Mouse (Mus musculus): Measurements from ENCODE around the gene Gm21985. TPM values are rescaled to one million over a fixed set of nuclear protein-coding genes. Genes with fewer than 3 reads are reported as not detected.
A peak's percentile ranks its signal among the peaks of the same experiment; 100 is the strongest.

Gm21985 gene
- polyA plus RNA-seq, 1 experiment from 2014 or later = not detected

- Histone ChIP-seq H3K27ac (replicated peaks; ENCODE audit: low read depth, low read length) (no peak overlapping the region), H3K4me3 (ENCODE audit: low read depth, low read length) (peak overlapping the region; percentile 87), H3K9me3 (ENCODE audit: control insufficient read depth, low read length) (no peaks in the 10 kb centered on the region), H3K36me3 (ENCODE audit: control insufficient read depth, insufficient read depth, low read length) (no peaks in the 10 kb centered on the region), H3K9ac (ENCODE audit: low read depth, low read length) (peak overlapping the region; percentile 95), H3K4me2 (ENCODE audit: low read depth, low read length) (peak overlapping the region; percentile 70), H3K4me1 (ENCODE audit: control insufficient read depth, insufficient read depth, low read length) (peaks cover 10% of the 10 kb centered on the region), H3K27me3 (replicated peaks; ENCODE audit: control insufficient read depth, insufficient read depth, low read length) (no peaks in the 10 kb centered on the region)
- no peak for DNase-seq (ENCODE audit: low spot score)
- no peak for ATAC-seq (ENCODE audit: low read depth)
- 36% methylated on average over 8 of the region's 8 CpGs for WGBS
Measured at GRCm38 (mm10) chr2:112380131-112380530, 114.0 kb downstream of the Gm21985 start.

- peak overlapping the region; percentile 70; the same call in 1 of the 2 replicates for H3K4me2 ChIP-seq (ENCODE audit: low read depth, low read length)
- ATAC-seq (ENCODE audit: low read depth) = no peak
- WGBS = 100% methylated on average over 1 of the region's 1 CpGs
Measured at GRCm38 (mm10) chr2:112381219-112381618, 115.1 kb downstream of the Gm21985 start.

GRCm38 (mm10) chr2:112390843-112391242 lies 124.7 kb downstream of the Gm21985 start:
- Histone ChIP-seq H3K4me2 (ENCODE audit: low read depth, low read length) (no peak overlapping the region), H3K4me1 (ENCODE audit: control insufficient read depth, insufficient read depth, low read length) (no peaks in the 10 kb centered on the region), H3K9ac (ENCODE audit: low read depth, low read length) (no peak overlapping the region), H3K36me3 (ENCODE audit: control insufficient read depth, insufficient read depth, low read length) (no peaks in the 10 kb centered on the region), H3K9me3 (ENCODE audit: control insufficient read depth, low read length) (no peaks in the 10 kb centered on the region), H3K4me3 (ENCODE audit: low read depth, low read length) (no peak overlapping the region), H3K27me3 (replicated peaks; ENCODE audit: control insufficient read depth, insufficient read depth, low read length) (no peaks in the 10 kb centered on the region), H3K27ac (replicated peaks; ENCODE audit: low read depth, low read length) (no peak overlapping the region)
- ATAC-seq (ENCODE audit: low read depth) = no peak
- no peak for DNase-seq (ENCODE audit: low spot score)
- 76% methylated on average over 5 of the region's 5 CpGs for WGBS

More at GRCm38 (mm10) chr2:112381219-112381618, 115.1 kb downstream of the Gm21985 start:
- no peaks in the 10 kb centered on the region for H3K27me3 ChIP-seq (replicated peaks; ENCODE audit: control insufficient read depth, insufficient read depth, low read length)
- DNase-seq (ENCODE audit: low spot score) = no peak
- peaks cover 10% of the 10 kb centered on the region for H3K4me1 ChIP-seq (ENCODE audit: control insufficient read depth, insufficient read depth, low read length)
- H3K4me3 ChIP-seq (ENCODE audit: low read depth, low read length) = peak overlapping the region; percentile 87; the same call in 1 of the 2 replicates
- no peaks in the 10 kb centered on the region for H3K9me3 ChIP-seq (ENCODE audit: control insufficient read depth, low read length)
- H3K9ac ChIP-seq (ENCODE audit: low read depth, low read length) = no peak overlapping the region
- H3K36me3 ChIP-seq (ENCODE audit: control insufficient read depth, insufficient read depth, low read length) = no peaks in the 10 kb centered on the region
- no peak overlapping the region for H3K27ac ChIP-seq (replicated peaks; ENCODE audit: low read depth, low read length)

GRCm38 (mm10) chr2:112391346-112392000 lies 125.4 kb downstream of the Gm21985 start:
- Histone ChIP-seq H3K27me3 (replicated peaks; ENCODE audit: control insufficient read depth, insufficient read depth, low read length) (no peaks in the 10 kb centered on the region), H3K9me3 (ENCODE audit: control insufficient read depth, low read length) (no peaks in the 10 kb centered on the region), H3K4me1 (ENCODE audit: control insufficient read depth, insufficient read depth, low read length) (no peaks in the 10 kb centered on the region), H3K27ac (replicated peaks; ENCODE audit: low read depth, low read length) (no peak overlapping the region), H3K4me3 (ENCODE audit: low read depth, low read length) (no peak overlapping the region), H3K4me2 (ENCODE audit: low read depth, low read length) (no peak overlapping the region), H3K9ac (ENCODE audit: low read depth, low read length) (no peak overlapping the region), H3K36me3 (ENCODE audit: control insufficient read depth, insufficient read depth, low read length) (no peaks in the 10 kb centered on the region)
- WGBS = 75% methylated on average over 4 of the region's 4 CpGs
- ATAC-seq (ENCODE audit: low read depth) (no peak), DNase-seq (ENCODE audit: low spot score) (no peak)

GRCm38 (mm10) chr2:112392689-112393088 lies 126.6 kb downstream of the Gm21985 start:
- 82% methylated on average over 1 of the region's 1 CpGs for whole genome bisulfite sequencing
- DNase-seq (ENCODE audit: low spot score) (no peak), ATAC-seq (ENCODE audit: low read depth) (no peak)
- no peaks in the 10 kb centered on the region for H3K36me3 ChIP-seq (ENCODE audit: control insufficient read depth, insufficient read depth, low read length)
- no peak overlapping the region for H3K9ac ChIP-seq (ENCODE audit: low read depth, low read length)
- no peak overlapping the region for H3K4me2 ChIP-seq (ENCODE audit: low read depth, low read length)
- H3K27me3 ChIP-seq (replicated peaks; ENCODE audit: control insufficient read depth, insufficient read depth, low read length) = no peaks in the 10 kb centered on the region
- no peak overlapping the region for H3K27ac ChIP-seq (replicated peaks; ENCODE audit: low read depth, low read length)
- H3K4me1 ChIP-seq (ENCODE audit: control insufficient read depth, insufficient read depth, low read length) = no peaks in the 10 kb centered on the region
- no peak overlapping the region for H3K4me3 ChIP-seq (ENCODE audit: low read depth, low read length)
- H3K9me3 ChIP-seq (ENCODE audit: control insufficient read depth, low read length) = no peaks in the 10 kb centered on the region

- Histone ChIP-seq H3K4me3 (ENCODE audit: low read depth, low read length) (no peak overlapping the region), H3K36me3 (ENCODE audit: control insufficient read depth, insufficient read depth, low read length) (no peaks in the 10 kb centered on the region), H3K27me3 (replicated peaks; ENCODE audit: control insufficient read depth, insufficient read depth, low read length) (no peaks in the 10 kb centered on the region), H3K9ac (ENCODE audit: low read depth, low read length) (no peak overlapping the region), H3K9me3 (ENCODE audit: control insufficient read depth, low read length) (no peaks in the 10 kb centered on the region), H3K4me2 (ENCODE audit: low read depth, low read length) (no peak overlapping the region), H3K27ac (replicated peaks; ENCODE audit: low read depth, low read length) (no peak overlapping the region), H3K4me1 (ENCODE audit: control insufficient read depth, insufficient read depth, low read length) (no peaks in the 10 kb centered on the region)
- no peak for ATAC-seq (ENCODE audit: low read depth)
- no peak for DNase-seq (ENCODE audit: low spot score)
Measured at GRCm38 (mm10) chr2:112393958-112394357, 127.8 kb downstream of the Gm21985 start.

GRCm38 (mm10) chr2:112396649-112397048 lies 130.5 kb downstream of the Gm21985 start:
- no peaks in the 10 kb centered on the region for H3K9me3 ChIP-seq (ENCODE audit: control insufficient read depth, low read length)
- no peak overlapping the region for H3K4me2 ChIP-seq (ENCODE audit: low read depth, low read length)
- ATAC-seq (ENCODE audit: low read depth) = no peak
- H3K9ac ChIP-seq (ENCODE audit: low read depth, low read length) = no peak overlapping the region
- WGBS = 68% methylated on average over 1 of the region's 1 CpGs
- no peak overlapping the region for H3K4me3 ChIP-seq (ENCODE audit: low read depth, low read length)
- H3K4me1 ChIP-seq (ENCODE audit: control insufficient read depth, insufficient read depth, low read length) = no peaks in the 10 kb centered on the region
- no peaks in the 10 kb centered on the region for H3K27me3 ChIP-seq (replicated peaks; ENCODE audit: control insufficient read depth, insufficient read depth, low read length)
- no peaks in the 10 kb centered on the region for H3K36me3 ChIP-seq (ENCODE audit: control insufficient read depth, insufficient read depth, low read length)
- DNase-seq (ENCODE audit: low spot score) = no peak
- no peak overlapping the region for H3K27ac ChIP-seq (replicated peaks; ENCODE audit: low read depth, low read length)

GRCm38 (mm10) chr2:112407030-112407429 lies 140.9 kb downstream of the Gm21985 start:
- DNase-seq (ENCODE audit: low spot score) = no peak
- H3K27me3 ChIP-seq (replicated peaks; ENCODE audit: control insufficient read depth, insufficient read depth, low read length) = no peaks in the 10 kb centered on the region
- peaks cover 42% of the 10 kb centered on the region for H3K36me3 ChIP-seq (ENCODE audit: control insufficient read depth, insufficient read depth, low read length)
- no peak overlapping the region for H3K4me3 ChIP-seq (ENCODE audit: low read depth, low read length)
- 77% methylated on average over 3 of the region's 3 CpGs for WGBS
- H3K9ac ChIP-seq (ENCODE audit: low read depth, low read length) = no peak overlapping the region
- H3K4me2 ChIP-seq (ENCODE audit: low read depth, low read length) = no peak overlapping the region
- ATAC-seq (ENCODE audit: low read depth) = no peak
- no peaks in the 10 kb centered on the region for H3K4me1 ChIP-seq (ENCODE audit: control insufficient read depth, insufficient read depth, low read length)
- H3K27ac ChIP-seq (replicated peaks; ENCODE audit: low read depth, low read length) = no peak overlapping the region
- H3K9me3 ChIP-seq (ENCODE audit: control insufficient read depth, low read length) = no peaks in the 10 kb centered on the region

- DNase-seq (ENCODE audit: low spot score) = no peak
- H3K27ac ChIP-seq (replicated peaks; ENCODE audit: low read depth, low read length) = no peak overlapping the region
- H3K4me2 ChIP-seq (ENCODE audit: low read depth, low read length) = no peak overlapping the region
- H3K27me3 ChIP-seq (replicated peaks; ENCODE audit: control insufficient read depth, insufficient read depth, low read length) = no peaks in the 10 kb centered on the region
- H3K4me1 ChIP-seq (ENCODE audit: control insufficient read depth, insufficient read depth, low read length) = no peaks in the 10 kb centered on the region
- H3K36me3 ChIP-seq (ENCODE audit: control insufficient read depth, insufficient read depth, low read length) = no peaks in the 10 kb centered on the region
- WGBS = 72% methylated on average over 3 of the region's 3 CpGs
- H3K9me3 ChIP-seq (ENCODE audit: control insufficient read depth, low read length) = no peaks in the 10 kb centered on the region
- no peak overlapping the region for H3K9ac ChIP-seq (ENCODE audit: low read depth, low read length)
- ATAC-seq (ENCODE audit: low read depth) = no peak
- H3K4me3 ChIP-seq (ENCODE audit: low read depth, low read length) = no peak overlapping the region
Measured at GRCm38 (mm10) chr2:112425308-112425707, 159.2 kb downstream of the Gm21985 start.
